Mouse (Mus musculus): Measurements from ENCODE around the gene Fancc. TPM values are rescaled to one million over a fixed set of nuclear protein-coding genes. Genes with fewer than 3 reads are reported as not detected.

Fancc gene
- polyA plus RNA-seq, 2 experiments, result 6.9 to 8.6 TPM

DNA sequence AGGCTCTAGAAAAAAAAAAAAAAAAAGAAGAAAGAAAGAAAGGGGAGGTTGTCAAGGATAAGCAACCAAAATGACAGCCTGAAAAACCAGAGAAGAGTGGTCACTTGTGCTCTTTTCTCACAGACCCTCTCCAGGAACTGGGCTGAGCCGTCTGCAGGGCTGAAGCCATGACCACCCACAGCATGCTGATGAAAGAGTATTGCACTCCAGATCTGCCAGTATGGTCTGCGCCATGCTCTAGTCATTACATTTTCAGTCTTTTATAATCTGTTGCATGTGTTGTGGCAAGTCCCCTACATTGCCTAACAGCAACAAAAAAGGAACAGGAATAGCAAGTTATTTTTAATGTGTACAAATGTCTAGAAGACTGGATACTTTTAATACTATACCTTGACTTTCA lies 114.9 kb downstream of the Fancc start:
- no peaks in the 10 kb centered on the region for H3K9me3 ChIP-seq (ENCODE audit: control insufficient read depth, low read length)
- H3K36me3 ChIP-seq (replicated peaks; ENCODE audit: control insufficient read depth, insufficient read depth, low read depth), result no peaks in the 10 kb centered on the region
- DNase-seq (ENCODE audit: low read depth in 3 of 3, low spot score in 3 of 3) (no peak), ATAC-seq (ENCODE audit: insufficient read depth) (no peak)
- H3K4me2 ChIP-seq (ENCODE audit: low read depth), result no peak overlapping the region
- no peak overlapping the region for H3K27ac ChIP-seq
- no peak overlapping the region for H3K4me3 ChIP-seq (ENCODE audit: insufficient read depth in 1 of 2, low read depth in 2 of 2, low read length in 2 of 2)
- H3K9ac ChIP-seq (replicated peaks), result no peak overlapping the region
- TF ChIP-seq EP300 (IDR thresholded peaks at IDR 0.05; ENCODE audit: low read depth), result no peak
- no peak for TF ChIP-seq CTCF (IDR thresholded peaks at IDR 0.05; ENCODE audit: low read depth)
- H3K4me1 ChIP-seq (replicated peaks; ENCODE audit: control insufficient read depth in 2 of 2, insufficient read depth in 2 of 2, low read length in 1 of 2), result no peaks in the 10 kb centered on the region
- WGBS (ENCODE audit: insufficient replicate concordance), result 75% methylated on average over 2 of the region's 2 CpGs
- no peaks in the 10 kb centered on the region for H3K27me3 ChIP-seq (ENCODE audit: control insufficient read depth, insufficient read depth, low read length)

DNA sequence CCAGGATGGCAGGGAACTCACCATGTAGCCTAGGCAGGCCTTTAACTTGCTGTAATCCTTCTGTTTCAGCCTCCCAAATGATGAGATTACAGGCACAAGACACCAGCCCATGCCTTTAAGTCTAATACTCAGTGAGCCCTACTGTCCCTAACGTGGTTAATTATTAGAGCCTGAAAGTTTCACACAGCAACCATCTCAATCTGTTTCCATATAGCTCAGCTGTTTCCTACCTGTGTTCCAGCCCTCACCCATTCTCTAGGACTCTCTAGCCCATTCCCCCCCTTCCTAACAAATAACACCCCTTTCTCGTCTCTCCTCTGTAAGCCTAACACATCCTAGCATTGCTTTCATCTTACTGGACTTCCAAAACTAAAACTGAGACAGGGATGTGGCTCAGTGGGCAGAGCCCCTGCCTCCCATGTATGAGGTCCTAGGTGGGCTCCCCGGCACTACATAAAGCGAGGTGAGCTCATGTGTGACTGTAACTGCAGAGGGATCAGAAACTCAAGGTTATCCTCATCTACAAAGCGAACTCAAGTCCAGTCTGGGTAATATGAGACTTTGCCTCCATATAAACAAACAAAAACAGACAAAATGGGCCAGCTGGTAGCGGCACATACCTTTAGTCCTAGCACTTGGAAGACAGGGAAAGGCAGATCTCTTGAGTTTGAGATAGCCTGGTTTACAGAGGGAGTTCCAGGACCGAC lies 123.5 kb downstream of the Fancc start:
- Histone ChIP-seq H3K27me3 (ENCODE audit: control insufficient read depth, insufficient read depth, low read length) (no peaks in the 10 kb centered on the region), H3K27ac (no peak overlapping the region), H3K9me3 (ENCODE audit: control insufficient read depth, low read length) (no peaks in the 10 kb centered on the region), H3K4me2 (ENCODE audit: low read depth) (no peak overlapping the region), H3K4me3 (ENCODE audit: insufficient read depth in 1 of 2, low read depth in 2 of 2, low read length in 2 of 2) (no peak overlapping the region), H3K4me1 (replicated peaks; ENCODE audit: control insufficient read depth in 2 of 2, insufficient read depth in 2 of 2, low read length in 1 of 2) (no peaks in the 10 kb centered on the region), H3K36me3 (replicated peaks; ENCODE audit: control insufficient read depth, insufficient read depth, low read depth) (no peaks in the 10 kb centered on the region), H3K9ac (replicated peaks) (no peak overlapping the region)
- no peak for ATAC-seq (ENCODE audit: insufficient read depth)
- DNase-seq (ENCODE audit: low read depth in 3 of 3, low spot score in 3 of 3), result no peak
- 68% methylated on average over 7 of the region's 7 CpGs for WGBS (ENCODE audit: insufficient replicate concordance)
- TF ChIP-seq EP300 (IDR thresholded peaks at IDR 0.05; ENCODE audit: low read depth), result no peak
- no peak for TF ChIP-seq CTCF (IDR thresholded peaks at IDR 0.05; ENCODE audit: low read depth)

DNA sequence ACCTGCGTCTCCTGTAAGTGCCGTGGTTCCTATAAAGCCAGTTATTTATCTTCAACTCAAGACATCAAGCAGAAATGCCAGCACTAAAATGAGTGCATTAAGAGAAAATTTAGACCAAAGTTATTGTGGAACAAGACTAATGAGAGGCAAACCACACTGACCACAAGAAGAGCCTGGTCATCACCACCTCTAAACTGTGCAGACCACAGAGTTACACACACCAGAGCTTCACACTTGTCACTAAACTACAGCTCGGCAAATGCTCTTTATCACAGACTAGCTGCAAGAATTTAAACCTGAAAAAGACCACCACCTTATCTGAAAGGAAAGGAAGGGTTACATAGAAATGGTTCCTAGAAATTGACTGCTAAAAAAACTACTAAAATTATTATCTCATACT lies 135.3 kb downstream of the Fancc start:
- Histone ChIP-seq H3K4me3 (ENCODE audit: insufficient read depth in 1 of 2, low read depth in 2 of 2, low read length in 2 of 2) (no peak overlapping the region), H3K9ac (replicated peaks) (no peak overlapping the region), H3K27ac (no peak overlapping the region), H3K9me3 (ENCODE audit: control insufficient read depth, low read length) (no peaks in the 10 kb centered on the region), H3K36me3 (replicated peaks; ENCODE audit: control insufficient read depth, insufficient read depth, low read depth) (no peaks in the 10 kb centered on the region), H3K4me1 (replicated peaks; ENCODE audit: control insufficient read depth in 2 of 2, insufficient read depth in 2 of 2, low read length in 1 of 2) (peaks cover 0 to 5% of the 10 kb centered on the region in 2 experiments; a peak in 3 of 4 replicates), H3K27me3 (ENCODE audit: control insufficient read depth, insufficient read depth, low read length) (no peaks in the 10 kb centered on the region), H3K4me2 (ENCODE audit: low read depth) (no peak overlapping the region)
- DNase-seq (ENCODE audit: low read depth in 3 of 3, low spot score in 3 of 3) (no peak), ATAC-seq (ENCODE audit: insufficient read depth) (no peak)
- TF ChIP-seq CTCF (IDR thresholded peaks at IDR 0.05; ENCODE audit: low read depth) (no peak), EP300 (IDR thresholded peaks at IDR 0.05; ENCODE audit: low read depth) (no peak)
- WGBS (ENCODE audit: insufficient replicate concordance), result 20% methylated on average over 3 of the region's 3 CpGs

DNA sequence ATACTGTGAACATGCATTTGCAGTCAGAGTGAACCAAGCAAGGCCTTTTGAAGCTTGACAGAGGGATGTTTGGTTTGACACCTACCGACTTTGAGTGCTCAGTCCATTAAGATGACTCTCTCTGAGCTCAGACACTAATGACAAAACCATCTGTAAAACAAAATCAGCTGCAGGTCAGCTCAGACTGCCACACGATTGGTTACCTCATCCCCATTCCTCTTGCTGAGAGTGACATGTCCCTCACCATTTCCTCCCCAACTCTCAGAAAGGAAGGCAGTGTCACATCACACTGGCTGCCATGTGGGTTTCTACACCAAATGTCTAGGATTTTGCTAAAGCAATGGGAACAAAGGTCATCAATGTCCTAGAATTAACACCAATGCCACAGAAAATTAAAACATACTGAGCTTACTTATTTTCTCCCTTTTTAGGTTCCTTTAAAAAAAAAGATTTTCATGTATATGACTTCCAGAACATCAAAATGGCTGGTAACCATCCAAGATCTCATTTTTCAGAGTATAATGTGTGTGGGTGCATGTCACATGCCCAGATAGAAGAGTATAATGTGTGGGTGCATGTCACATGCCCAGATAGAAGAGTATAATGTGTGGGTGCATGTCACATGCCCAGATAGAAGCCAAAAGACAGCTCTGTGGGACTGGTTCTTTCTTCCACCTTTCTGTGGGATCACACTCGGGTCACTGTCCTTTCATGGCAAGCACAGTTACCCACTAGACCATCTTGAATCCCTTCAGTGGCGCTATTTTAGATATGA lies 136.8 kb downstream of the Fancc start:
- H3K27ac ChIP-seq, result no peak overlapping the region
- H3K36me3 ChIP-seq (replicated peaks; ENCODE audit: control insufficient read depth, insufficient read depth, low read depth), result no peaks in the 10 kb centered on the region
- ATAC-seq (ENCODE audit: insufficient read depth), result no peak
- H3K9me3 ChIP-seq (ENCODE audit: control insufficient read depth, low read length), result no peaks in the 10 kb centered on the region
- DNase-seq (ENCODE audit: low read depth in 3 of 3, low spot score in 3 of 3), result no peak
- H3K4me2 ChIP-seq (ENCODE audit: low read depth), result no peak overlapping the region
- no peak overlapping the region for H3K9ac ChIP-seq (replicated peaks)
- 53% methylated on average over 4 of the region's 4 CpGs for WGBS (ENCODE audit: insufficient replicate concordance)
- peaks cover 0 to 5% of the 10 kb centered on the region in 2 experiments; a peak in 3 of 4 replicates for H3K4me1 ChIP-seq (replicated peaks; ENCODE audit: control insufficient read depth in 2 of 2, insufficient read depth in 2 of 2, low read length in 1 of 2)
- TF ChIP-seq EP300 (IDR thresholded peaks at IDR 0.05; ENCODE audit: low read depth), result no peak
- TF ChIP-seq CTCF (IDR thresholded peaks at IDR 0.05; ENCODE audit: low read depth), result no peak
- no peaks in the 10 kb centered on the region for H3K27me3 ChIP-seq (ENCODE audit: control insufficient read depth, insufficient read depth, low read length)
- H3K4me3 ChIP-seq (ENCODE audit: insufficient read depth in 1 of 2, low read depth in 2 of 2, low read length in 2 of 2), result no peak overlapping the region

DNA sequence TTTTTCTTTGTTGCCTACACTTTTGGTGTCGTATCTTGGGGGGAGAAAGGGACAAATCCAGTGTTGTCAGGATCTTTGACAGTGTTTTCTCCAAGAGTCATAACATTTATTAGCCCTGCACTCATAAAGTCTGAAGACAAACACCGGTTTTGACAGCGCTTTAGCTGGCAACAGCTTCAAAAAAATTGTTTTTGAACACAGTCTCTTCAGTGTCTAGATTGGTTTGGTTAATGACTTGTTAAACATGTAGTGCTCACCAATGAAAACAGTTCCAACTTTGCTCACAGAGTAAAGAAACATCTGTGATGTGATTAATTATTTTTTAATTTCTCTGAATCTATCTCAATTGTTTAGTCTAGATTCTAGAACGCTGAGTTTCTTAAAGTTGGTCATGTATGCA lies 137.7 kb downstream of the Fancc start:
- ATAC-seq (ENCODE audit: insufficient read depth) (no peak), DNase-seq (ENCODE audit: low read depth in 3 of 3, low spot score in 3 of 3) (no peak)
- Histone ChIP-seq H3K27ac (no peak overlapping the region), H3K9me3 (ENCODE audit: control insufficient read depth, low read length) (no peaks in the 10 kb centered on the region), H3K4me3 (ENCODE audit: insufficient read depth in 1 of 2, low read depth in 2 of 2, low read length in 2 of 2) (no peak overlapping the region), H3K27me3 (ENCODE audit: control insufficient read depth, insufficient read depth, low read length) (no peaks in the 10 kb centered on the region), H3K4me1 (replicated peaks; ENCODE audit: control insufficient read depth in 2 of 2, insufficient read depth in 2 of 2, low read length in 1 of 2) (peaks cover 0 to 5% of the 10 kb centered on the region in 2 experiments; a peak in 3 of 4 replicates), H3K4me2 (ENCODE audit: low read depth) (no peak overlapping the region), H3K36me3 (replicated peaks; ENCODE audit: control insufficient read depth, insufficient read depth, low read depth) (no peaks in the 10 kb centered on the region), H3K9ac (replicated peaks) (no peak overlapping the region)
- WGBS (ENCODE audit: insufficient replicate concordance), result 79% methylated on average over 4 of the region's 4 CpGs
- TF ChIP-seq EP300 (IDR thresholded peaks at IDR 0.05; ENCODE audit: low read depth) (no peak), CTCF (IDR thresholded peaks at IDR 0.05; ENCODE audit: low read depth) (no peak)
